Mouse (Mus musculus) cerebellum, adult 2 months (tissue): ENCODE measurements around the gene Cask.

Source experiments
- CTCF ChIP-seq: fragments of 200-500 bp; IDR thresholded peaks from 2 replicates; pipeline ENCODE4 v1.5.1; 2011; ENCODE audit warnings: low read depth, mild to moderate bottlenecking, control low read depth, low read length, moderate library complexity, borderline replicate concordance; ENCODE audit not compliant: insufficient read depth
- POLR2A ChIP-seq: fragments of 200-500 bp; IDR thresholded peaks from 2 replicates; pipeline ENCODE4 v1.6.1; 2011; ENCODE audit warnings: low read length, control low read depth, borderline replicate concordance; ENCODE audit not compliant: insufficient read depth

DNA sequence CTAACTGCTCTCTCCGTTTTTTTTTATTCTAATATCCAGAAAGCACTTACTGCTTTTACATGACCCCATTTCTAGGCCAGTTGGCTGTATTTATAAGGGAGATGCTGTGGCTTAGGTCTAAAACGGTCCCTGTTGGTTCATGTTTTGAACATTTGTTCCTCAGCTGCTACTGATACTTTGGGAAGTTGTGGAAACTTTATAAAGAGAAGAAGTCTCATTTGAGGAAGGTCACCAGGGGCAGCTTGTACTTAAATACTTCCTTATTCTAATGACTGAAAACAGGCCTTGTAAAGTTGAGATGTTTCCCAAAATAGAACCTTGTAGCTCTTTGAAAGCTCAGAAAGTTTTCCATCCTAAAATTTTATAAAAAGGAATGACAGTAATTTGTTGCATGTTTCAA lies 52.4 kb downstream of the Cask start:
- TF ChIP-seq CTCF (no peak), POLR2A (no peak)
